Comparison of ENCODE assay signal across 35 mouse cellular contexts in the genomic region with DNA sequence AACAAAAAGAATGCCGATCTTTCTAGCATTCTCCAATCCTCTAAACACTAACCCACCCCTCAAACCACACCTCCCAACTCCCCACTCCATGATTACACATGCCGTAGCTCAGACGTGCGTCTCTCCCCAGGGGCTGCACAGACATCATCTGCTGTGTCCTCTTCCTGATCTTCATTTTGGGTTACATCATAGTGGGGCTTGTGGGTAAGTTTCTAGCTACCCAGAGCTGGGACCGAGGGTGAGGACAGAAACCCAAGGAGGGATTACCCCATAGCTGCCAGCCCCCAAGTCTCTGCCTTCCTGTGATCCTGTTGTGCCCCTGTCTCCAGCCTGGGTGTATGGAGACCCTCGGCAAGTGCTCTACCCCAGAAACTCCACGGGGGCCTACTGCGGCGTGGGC. TPM values are rescaled to one million over a fixed set of nuclear protein-coding genes. Genes with fewer than 3 reads are reported as not detected.
DNase-seq lines count a peak whose midpoint lies in the region; ATAC-seq and TF ChIP-seq lines count a peak whose summit lies in the region.
"Had no signal": no experiment of that assay in that cellular context is flagged by ENCODE, and none has a peak within 500 bp of the region (broad histone marks: within the 10 kb centered on the region; RNA-seq: fewer than 3 reads in every experiment).

No protein-coding gene starts in this region.

- peak overlapping the region; percentile 9; the same call in 1 of the 2 replicates for H3K9ac ChIP-seq in ES-Bruce4 (ENCODE audit: low read depth, poor library complexity, severe bottlenecking)
- H3K9ac ChIP-seq in intestine, embryonic 15.5 days = no peak overlapping the region; the same call in 1 of the 2 replicates
- H3K9ac ChIP-seq: embryonic facial prominence, embryonic 12.5 days; embryonic facial prominence, embryonic 15.5 days; forebrain, postnatal 0 days; heart, embryonic 13.5 days; hindbrain, embryonic 14.5 days had no signal

- H3K27me3 ChIP-seq in E14TG2a.4 (ENCODE audit: insufficient read depth, low read length) (no peaks in the 10 kb centered on the region), ES-Bruce4 (ENCODE audit: control insufficient read depth, insufficient read depth, low read length, poor library complexity, severe bottlenecking) (no peaks in the 10 kb centered on the region)
- no peaks in the 10 kb centered on the region for H3K27me3 ChIP-seq in intestine, embryonic 15.5 days (replicated peaks)
- H3K27me3 ChIP-seq: embryonic facial prominence, embryonic 12.5 days; embryonic facial prominence, embryonic 15.5 days; heart, embryonic 13.5 days had no signal

- no peak overlapping the region for H3K27ac ChIP-seq in ES-Bruce4 (ENCODE audit: insufficient read depth, low read length)
- H3K27ac ChIP-seq in intestine, embryonic 15.5 days = 0 out of 2 replicates have a peak overlapping the region, but pooled peaks have one; percentile 15
- H3K27ac ChIP-seq: embryonic facial prominence, embryonic 12.5 days; embryonic facial prominence, embryonic 15.5 days; heart, embryonic 13.5 days; hindbrain, embryonic 14.5 days; hindbrain, postnatal 0 days had no signal

- no peak for ATAC-seq in intestine, embryonic 15.5 days
- ATAC-seq in megakaryocyte progenitor cell, adult 5-6 weeks (replicated peaks; ENCODE audit: poor library complexity) = peak; percentile 63
- ATAC-seq: activated CD4-positive, CD25-positive, alpha-beta regulatory T cell, adult 4 months; CD4-positive, CD25-positive, alpha-beta regulatory T cell, adult 4 months; forebrain, embryonic 14.5 days; forebrain, postnatal 0 days; hindbrain, postnatal 0 days; inflammation-experienced regulatory T-cells, adult 6 months had no signal

- H3K4me3 ChIP-seq in E14TG2a.4 (replicated peaks; ENCODE audit: low read length) = peak overlapping the region; percentile 52
- peak overlapping the region; percentile 13 for H3K4me3 ChIP-seq in ES-Bruce4 (ENCODE audit: low read depth, low read length)
- no peak overlapping the region for H3K4me3 ChIP-seq in intestine, embryonic 15.5 days (replicated peaks)
- H3K4me3 ChIP-seq: embryonic facial prominence, embryonic 12.5 days; embryonic facial prominence, embryonic 15.5 days; heart, embryonic 13.5 days had no signal

- H3K4me1 ChIP-seq in E14TG2a.4 (replicated peaks; ENCODE audit: low read depth, low read length) = peaks cover 55% of the 10 kb centered on the region
- no peaks in the 10 kb centered on the region for H3K4me1 ChIP-seq in ES-Bruce4 (ENCODE audit: control insufficient read depth, insufficient read depth, low read length)
- H3K4me1 ChIP-seq in intestine, embryonic 15.5 days (replicated peaks) = 0 out of 2 replicates have a peak, but pooled peaks cover 13% of the 10 kb centered on the region

- no peak for TF ChIP-seq EP300 in ES-Bruce4 (IDR thresholded peaks at IDR 0.05; ENCODE audit: insufficient read depth, low read depth, low read length)

- TF ChIP-seq CTCF in E14TG2a.4 (conservative IDR thresholded peaks at IDR 0.05; ENCODE audit: low read length) (no peak), ES-Bruce4 (IDR thresholded peaks at IDR 0.05; ENCODE audit: low read depth, low read length) (no peak)

- no peak for DNase-seq in right cerebral cortex, postnatal 14 days
- DNase-seq in frontal cortex, adult 2 months (ENCODE audit: extremely low spot score in 1 of 2, low spot score in 1 of 2) = no peak
- DNase-seq in Muller cell, postnatal 12 days (ENCODE audit: inconsistent ontology term) = no peak
- no peak for DNase-seq in right cerebral cortex, postnatal 36 days (ENCODE audit: low spot score in 2 of 2)
- DNase-seq: adrenal gland, postnatal 10 days; adrenal gland, postnatal 36 days; cerebellum, adult 18-20 months; cerebellum, adult 9-11 months; cerebellum, postnatal 25 days; forebrain, postnatal 0 days; gastrocnemius, postnatal 10 days; gastrocnemius, postnatal 36 days; heart, adult 11 months; heart, postnatal 14 days; heart, postnatal 4 days had no signal

- H3K4me2 ChIP-seq in intestine, embryonic 15.5 days (replicated peaks) = no peak overlapping the region
- H3K4me2 ChIP-seq: embryonic facial prominence, embryonic 12.5 days; embryonic facial prominence, embryonic 15.5 days; heart, embryonic 13.5 days; hindbrain, embryonic 14.5 days had no signal

- no peak for TF ChIP-seq POLR2A in ES-Bruce4 (IDR thresholded peaks at IDR 0.05; ENCODE audit: insufficient read depth, low read length)

- WGBS in intestine, embryonic 15.5 days = 69% methylated on average over 9 of the region's 9 CpGs

- H3K9me3 ChIP-seq in E14TG2a.4 (ENCODE audit: low read length) (no peaks in the 10 kb centered on the region), ES-Bruce4 (replicated peaks; ENCODE audit: control insufficient read depth, insufficient read depth, low read length, poor library complexity, severe bottlenecking) (no peaks in the 10 kb centered on the region)
- no peaks in the 10 kb centered on the region for H3K9me3 ChIP-seq in intestine, embryonic 15.5 days
- H3K9me3 ChIP-seq: embryonic facial prominence, embryonic 12.5 days; embryonic facial prominence, embryonic 15.5 days; heart, embryonic 13.5 days had no signal

- H3K36me3 ChIP-seq in E14TG2a.4 (ENCODE audit: insufficient read depth, low read length) (peaks cover 19% of the 10 kb centered on the region), ES-Bruce4 (ENCODE audit: control insufficient read depth, insufficient read depth, low read length, poor library complexity, severe bottlenecking) (peaks cover 11% of the 10 kb centered on the region; the same call in 1 of the 2 replicates)
- H3K36me3 ChIP-seq in intestine, embryonic 15.5 days = peaks cover 13% of the 10 kb centered on the region

RNA-seq across cellular contexts. Expression of a gene that starts 2.9 kb away (rescaled TPM):
- 5.3 and 5.8 TPM in 2 replicates for polyA plus RNA-seq in ES-Bruce4 (2011; ENCODE audit: insufficient read depth, insufficient read length, low read depth, missing spikeins)
- 56.2 and 60.4 TPM in 2 replicates for polyA plus RNA-seq in intestine, embryonic 15.5 days (2015; fragmentation: Nextera tagmentation; extraction: Ambion mirVana)
- 0.81 and 1.8 TPM in 2 replicates for total RNA-seq in megakaryocyte progenitor cell, adult 5-6 weeks (2015)
- 0.61 and 0.75 TPM in 2 replicates for total RNA-seq in megakaryocyte progenitor cell, adult 5-6 weeks (2017)
- polyA plus RNA-seq in frontal cortex, adult 2 months (2012; rRNA removed) = 0.27 and 0.38 TPM in 2 replicates
- total RNA-seq: common myeloid progenitor, adult 5-6 weeks; forebrain, postnatal 0 days; gastrocnemius, postnatal 10 days; heart, adult 8-10 months; heart, postnatal 4 days; hindbrain, postnatal 0 days had no signal
- polyA plus RNA-seq: activated CD4-positive, CD25-positive, alpha-beta regulatory T cell, adult 4 months; CD4-positive, CD25-positive, alpha-beta regulatory T cell, adult 4 months; embryonic facial prominence, embryonic 12.5 days; forebrain, embryonic 11.5 days; forebrain, embryonic 14.5 days; forebrain, postnatal 0 days; inflammation-experienced regulatory T-cells, adult 6 months had no signal

RNA-seq across cellular contexts. Expression of a gene that starts 13.9 kb away (rescaled TPM):
- polyA plus RNA-seq in ES-Bruce4 (2011; ENCODE audit: insufficient read depth, insufficient read length, low read depth, missing spikeins) = 13.6 and 15.1 TPM in 2 replicates
- polyA plus RNA-seq in intestine, embryonic 15.5 days (2015; fragmentation: Nextera tagmentation; extraction: Ambion mirVana) = 118 and 134 TPM in 2 replicates
- total RNA-seq in megakaryocyte progenitor cell, adult 5-6 weeks (2015) = 21.6 and 24.5 TPM in 2 replicates
- total RNA-seq in megakaryocyte progenitor cell, adult 5-6 weeks (2017) = 28.4 and 29.8 TPM in 2 replicates
- 48.7 and 53.6 TPM in 2 replicates for polyA plus RNA-seq in frontal cortex, adult 2 months (2012; rRNA removed)

RNA-seq across cellular contexts. Expression of a gene that starts 18.9 kb away (rescaled TPM):
- 60.9 and 75.4 TPM in 2 replicates for polyA plus RNA-seq in ES-Bruce4 (2011; ENCODE audit: insufficient read depth, insufficient read length, low read depth, missing spikeins)
- 61.2 and 67.6 TPM in 2 replicates for polyA plus RNA-seq in intestine, embryonic 15.5 days (2015; fragmentation: Nextera tagmentation; extraction: Ambion mirVana)
- 72.4 and 73.5 TPM in 2 replicates for total RNA-seq in megakaryocyte progenitor cell, adult 5-6 weeks (2015)
- 107 and 108 TPM in 2 replicates for total RNA-seq in megakaryocyte progenitor cell, adult 5-6 weeks (2017)
- polyA plus RNA-seq in frontal cortex, adult 2 months (2012; rRNA removed) = 268 and 290 TPM in 2 replicates

RNA-seq across cellular contexts. Expression of a gene that starts 19.1 kb away (rescaled TPM):
- polyA plus RNA-seq in ES-Bruce4 (2011; ENCODE audit: insufficient read depth, insufficient read length, low read depth, missing spikeins) = 9.9 and 10.8 TPM in 2 replicates
- polyA plus RNA-seq in intestine, embryonic 15.5 days (2015; fragmentation: Nextera tagmentation; extraction: Ambion mirVana) = 14.9 and 16.0 TPM in 2 replicates
- total RNA-seq in megakaryocyte progenitor cell, adult 5-6 weeks (2015) = 5.1 and 7.8 TPM in 2 replicates
- 1.6 and 1.9 TPM in 2 replicates for total RNA-seq in megakaryocyte progenitor cell, adult 5-6 weeks (2017)
- 2.9 and 3.2 TPM in 2 replicates for polyA plus RNA-seq in frontal cortex, adult 2 months (2012; rRNA removed)

RNA-seq across cellular contexts. Expression of a gene that starts 35.3 kb away (rescaled TPM):
- polyA plus RNA-seq in ES-Bruce4 (2011; ENCODE audit: insufficient read depth, insufficient read length, low read depth, missing spikeins) = 0.41 TPM in 1 of 2 replicates, not detected in the other
- polyA plus RNA-seq in intestine, embryonic 15.5 days (2015; fragmentation: Nextera tagmentation; extraction: Ambion mirVana) = not detected in 2 replicates
- total RNA-seq in megakaryocyte progenitor cell, adult 5-6 weeks (2015) = not detected in 2 replicates
- not detected in 2 replicates for total RNA-seq in megakaryocyte progenitor cell, adult 5-6 weeks (2017)
- 0.08 TPM in 1 of 2 replicates, not detected in the other for polyA plus RNA-seq in frontal cortex, adult 2 months (2012; rRNA removed)
- total RNA-seq: adrenal gland, postnatal 36 days; common myeloid progenitor, adult 5-6 weeks; forebrain, postnatal 0 days; gastrocnemius, postnatal 10 days; heart, adult 8-10 months; heart, postnatal 14 days; heart, postnatal 4 days; hindbrain, postnatal 0 days; MEL had no signal
- polyA plus RNA-seq: activated CD4-positive, CD25-positive, alpha-beta regulatory T cell, adult 4 months; C2C12; CD4-positive, CD25-positive, alpha-beta regulatory T cell, adult 4 months; embryonic facial prominence, embryonic 15.5 days; forebrain, embryonic 11.5 days; forebrain, embryonic 14.5 days; forebrain, postnatal 0 days; heart, embryonic 13.5 days; heart, embryonic 16.5 days; hindbrain, embryonic 11.5 days; hindbrain, embryonic 14.5 days; hindbrain, postnatal 0 days had no signal
